Mouse (Mus musculus): Measurements from ENCODE around the gene Cops2.

- TF ChIP-seq POLR2A (IDR thresholded peaks at IDR 0.05; ENCODE audit: extremely low read depth, insufficient read depth, low read length) (no peak), CTCF (IDR thresholded peaks at IDR 0.05; ENCODE audit: low read depth, low read length) (no peak)
Observed at GRCm38 (mm10) chr2:125789265-125789664, 69.7 kb downstream of the Cops2 start.
